Mouse (Mus musculus) hindbrain, postnatal 0 days (tissue): ENCODE data around the gene Ugt1a10. TPM values are rescaled to one million over a fixed set of nuclear protein-coding genes. Genes with fewer than 3 reads are reported as not detected.
"Not testable (repeated sequence)": the region's sequence is repeated elsewhere in the genome, so short reads cannot be mapped to it uniquely, and the experiment has no call there.

ENCODE experiments used
- ATAC-seq: fragments of 200-750 bp; cut with Nextera tagmentation; 2 replicates; pipeline ENCODE4 v1.8.0; 2017; ENCODE audit warnings: mild to moderate bottlenecking, moderate TSS enrichment, moderate library complexity
- DNase-seq: peaks from one replicate; pipeline ENCODE4 v3.0.0-alpha.2; 2015; ENCODE audit warnings: low spot score
- H3K27ac ChIP-seq: fragments of 300-500 bp; sonication (generic); 2 replicates; pipeline ENCODE4 v1.5.1; 2014; ENCODE audit warnings: mild to moderate bottlenecking
- H3K27me3 ChIP-seq: fragments of 300-500 bp; sonication (generic); 2 replicates; pipeline ENCODE4 v1.6.1; 2014; ENCODE audit warnings: low read length, mixed read lengths; ENCODE audit not compliant: insufficient read depth
- H3K36me3 ChIP-seq: fragments of 300-500 bp; sonication (generic); 2 replicates; pipeline ENCODE4 v1.6.1; 2014; ENCODE audit warnings: low read length, mixed read lengths; ENCODE audit not compliant: insufficient read depth
- H3K4me1 ChIP-seq: fragments of 300-500 bp; sonication (generic); 2 replicates; pipeline ENCODE4 v1.6.1; 2014; ENCODE audit warnings: antibody characterized with exemption, low read length, mixed read lengths; ENCODE audit not compliant: insufficient read depth
- H3K4me2 ChIP-seq: fragments of 300-500 bp; sonication (generic); 2 replicates; pipeline ENCODE4 v1.6.1; 2014; ENCODE audit warnings: low read depth, mild to moderate bottlenecking, low read length, moderate library complexity, mixed read lengths
- H3K4me3 ChIP-seq: fragments of 300-500 bp; sonication (generic); 2 replicates; pipeline ENCODE4 v1.5.1; 2014; ENCODE audit warnings: low read length
- H3K9ac ChIP-seq: fragments of 300-500 bp; sonication (generic); replicated peaks from 2 replicates; pipeline ENCODE4 v1.6.1; 2014; ENCODE audit warnings: mild to moderate bottlenecking, low read length, moderate library complexity, mixed read lengths
- H3K9me3 ChIP-seq: fragments of 300-500 bp; sonication (generic); 2 replicates; pipeline ENCODE4 v1.6.1; 2016; ENCODE audit warnings: low read length, mixed read lengths
- CTCF ChIP-seq: IDR thresholded peaks from 2 replicates; pipeline ENCODE4 v1.5.1; 2016; ENCODE audit warnings: antibody characterized with exemption, control low read depth, low read depth
- WGBS: fragments of 180-500 bp; shearing (Covaris S2); extraction: QIAGEN DNeasy Blood & Tissue Kit; methylation state at CpG from one replicate; pipeline ENCODE4 v1.1.7; 2014; 5-methylcytosine and 5-hydroxymethylcytosine counted together
- polyA plus RNA-seq: library from polyadenylated mRNA; unstranded; fragments of >200 nt; fragmentation: Nextera tagmentation; extraction: Ambion mirVana; gene quantifications from 2 replicates; pipeline ENCODE4 v1.2.1, GENCODE M21; 2015
- total RNA-seq: library from RNA; depleted of rRNA; stranded (reverse); fragments of >200 nt; gene quantifications from 2 replicates; pipeline ENCODE4 v1.2.3, GENCODE M21; 2014

The Ugt1a10 gene
- total and polyA plus RNA-seq, 2 experiments from 2014 or later: not detected

GRCm38 (mm10) chr1:88104667-88105430 is 49.7 kb downstream of the Ugt1a10 start:
- H3K27ac ChIP-seq: no peak overlapping the region
- no peaks in the 10 kb centered on the region for H3K9me3 ChIP-seq
- ATAC-seq (no peak), DNase-seq (no peak)
- H3K4me2 ChIP-seq: no peak overlapping the region
- WGBS: 89% methylated on average over 1 of the region's 1 CpGs
- H3K36me3 ChIP-seq: no peaks in the 10 kb centered on the region
- H3K9ac ChIP-seq: no peak overlapping the region
- no peaks in the 10 kb centered on the region for H3K4me1 ChIP-seq
- no peaks in the 10 kb centered on the region for H3K27me3 ChIP-seq
- no peak for TF ChIP-seq CTCF
- no peak overlapping the region for H3K4me3 ChIP-seq

GRCm38 (mm10) chr1:88105656-88106055 is 50.5 kb downstream of the Ugt1a10 start:
- WGBS: 55% methylated on average over 2 of the region's 2 CpGs
- no peaks in the 10 kb centered on the region for H3K9me3 ChIP-seq
- ATAC-seq: no peak
- H3K27ac ChIP-seq: no peak overlapping the region
- no peaks in the 10 kb centered on the region for H3K27me3 ChIP-seq
- H3K4me3 ChIP-seq: no peak overlapping the region
- DNase-seq: no peak
- no peaks in the 10 kb centered on the region for H3K36me3 ChIP-seq
- H3K9ac ChIP-seq: no peak overlapping the region
- H3K4me1 ChIP-seq: no peaks in the 10 kb centered on the region
- no peak for TF ChIP-seq CTCF
- no peak overlapping the region for H3K4me2 ChIP-seq

DNA sequence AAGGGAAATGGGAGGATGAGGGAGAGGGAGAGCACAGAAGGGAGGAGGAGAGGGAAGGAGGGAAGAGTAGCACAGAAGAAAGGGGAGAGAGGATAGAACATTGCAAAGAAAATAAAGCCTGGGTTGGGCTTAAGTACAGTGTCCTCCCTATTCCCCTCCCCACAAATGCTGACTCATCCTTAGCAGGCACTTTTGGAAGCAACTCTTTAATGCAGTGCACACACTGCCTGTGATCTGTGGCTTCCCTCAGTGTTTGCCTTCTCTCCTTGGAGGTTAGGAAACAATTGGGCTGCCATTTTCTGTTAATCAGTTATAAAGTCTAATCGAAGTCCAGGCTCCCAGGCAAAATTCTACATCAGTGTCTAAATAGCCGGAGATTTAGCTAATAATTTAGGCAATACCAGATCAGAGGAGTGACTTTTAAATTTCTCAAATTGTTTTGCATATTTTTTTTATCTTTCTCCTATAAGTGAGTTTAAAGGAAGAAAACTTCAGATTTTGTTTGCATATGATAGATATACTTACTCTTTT is 53.9 kb downstream of the Ugt1a10 start:
- ATAC-seq, H3K4me3 ChIP-seq, H3K27me3 ChIP-seq, H3K4me2 ChIP-seq, H3K27ac ChIP-seq, H3K9ac ChIP-seq, H3K9me3 ChIP-seq, DNase-seq, H3K36me3 ChIP-seq, H3K4me1 ChIP-seq: not testable (repeated sequence)
- WGBS: 66% methylated on average over 2 of the region's 2 CpGs

DNA sequence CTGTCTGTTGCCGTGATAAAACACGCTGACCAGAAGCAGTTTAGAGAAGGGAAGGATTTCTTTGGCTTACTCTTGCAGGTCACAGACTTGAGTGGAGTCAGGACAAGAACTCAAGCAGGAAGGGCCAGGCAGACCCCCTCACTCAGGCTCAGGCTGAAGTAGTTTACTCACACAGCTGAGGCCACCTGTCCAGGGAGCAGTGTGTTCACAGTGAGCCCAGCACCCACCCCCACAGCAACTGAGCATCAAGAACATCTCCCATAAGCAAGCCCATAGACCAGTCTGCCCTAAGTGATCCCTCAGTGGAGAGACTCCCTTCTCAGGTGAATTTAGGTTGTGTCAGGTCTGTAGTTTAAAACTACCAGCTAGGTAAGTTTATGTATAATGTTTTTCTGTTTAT is 54.4 kb downstream of the Ugt1a10 start:
- 76% methylated on average over 2 of the region's 2 CpGs for WGBS
- not testable (repeated sequence) for H3K9ac ChIP-seq, ATAC-seq, H3K4me3 ChIP-seq, H3K27me3 ChIP-seq, H3K4me2 ChIP-seq, H3K9me3 ChIP-seq, H3K36me3 ChIP-seq, H3K27ac ChIP-seq, H3K4me1 ChIP-seq, DNase-seq

DNA sequence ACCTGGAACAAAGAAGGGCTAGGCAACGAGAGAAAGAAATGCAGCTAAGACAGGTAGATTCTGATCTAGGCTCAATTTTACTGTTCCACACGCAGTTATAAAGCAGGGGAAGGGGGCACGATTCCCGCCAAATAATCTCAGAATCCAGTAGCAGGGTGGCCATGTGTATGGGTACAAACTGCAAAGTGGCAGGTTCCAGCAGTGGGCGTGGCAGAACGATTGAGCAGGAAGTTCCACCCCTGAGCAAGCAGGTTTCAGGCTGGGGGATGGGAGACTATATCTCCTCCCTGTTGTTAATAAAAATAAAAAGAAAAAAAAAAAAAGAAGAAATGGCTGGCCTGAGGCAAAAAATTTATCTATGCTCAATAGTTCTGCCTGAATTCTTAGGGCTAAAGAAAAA is 57.6 kb downstream of the Ugt1a10 start:
- H3K27ac ChIP-seq, H3K4me2 ChIP-seq, DNase-seq, H3K36me3 ChIP-seq, ATAC-seq, H3K9ac ChIP-seq, H3K9me3 ChIP-seq, H3K27me3 ChIP-seq, H3K4me1 ChIP-seq, H3K4me3 ChIP-seq: not testable (repeated sequence)
- WGBS: 95% methylated on average over 6 of the region's 6 CpGs

DNA sequence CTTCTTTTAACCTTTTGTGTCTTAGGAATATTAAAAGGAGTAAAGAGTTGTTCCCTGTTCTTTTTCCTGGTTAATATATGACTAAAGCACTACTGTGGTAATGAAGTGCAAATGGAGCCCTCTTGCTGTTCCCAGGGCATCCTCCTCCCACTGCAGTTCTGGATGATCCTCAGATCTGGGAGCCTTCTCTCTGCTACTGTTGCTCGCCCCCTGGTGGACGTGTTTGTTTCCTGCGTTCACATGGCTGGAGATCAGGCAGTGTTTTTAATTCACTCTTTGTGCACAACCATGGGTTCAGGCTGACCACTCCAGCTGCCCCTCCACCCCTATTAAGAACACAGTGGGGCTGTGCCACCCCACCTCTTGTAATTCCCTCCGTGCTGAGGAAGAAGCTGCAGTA is 65.4 kb downstream of the Ugt1a10 start:
- H3K27ac ChIP-seq, H3K4me1 ChIP-seq, H3K27me3 ChIP-seq, H3K36me3 ChIP-seq, H3K4me2 ChIP-seq, DNase-seq, H3K4me3 ChIP-seq, ATAC-seq, H3K9ac ChIP-seq, H3K9me3 ChIP-seq: not testable (repeated sequence)
- WGBS: 19% methylated on average over 4 of the region's 4 CpGs
- peak; percentile 33; the same call in 1 of the 2 replicates for TF ChIP-seq CTCF

GRCm38 (mm10) chr1:88121521-88121920 is 66.3 kb downstream of the Ugt1a10 start:
- WGBS: no CpG with 5 or more reads among the region's 1 CpGs
- H3K4me2 ChIP-seq, H3K27ac ChIP-seq, ATAC-seq, H3K4me3 ChIP-seq, H3K9ac ChIP-seq, H3K27me3 ChIP-seq, H3K4me1 ChIP-seq, H3K9me3 ChIP-seq, H3K36me3 ChIP-seq: not testable (repeated sequence)
- peak; percentile 3 for DNase-seq
- TF ChIP-seq CTCF: peak; percentile 43; the same call in 1 of the 2 replicates
